Mouse (Mus musculus) forebrain, embryonic 12.5 days (tissue): ENCODE measurements at regions not wholly inside any gene's neighbourhood (a gene's known extent, or its start where the extent isn't known, plus 50 kb on each side); places are given as distances from the start of the nearest gene placed in this dataset.

Experiments used
- ATAC-seq: fragments of 200-750 bp; cut with Nextera tagmentation; 2 replicates; pipeline ENCODE4 v1.8.0; 2017; ENCODE audit warnings: moderate TSS enrichment; ENCODE audit not compliant: low FRiP score
- H3K27ac ChIP-seq: fragments of 300-500 bp; sonication (generic); 2 replicates; pipeline ENCODE4 v1.5.1; 2016; ENCODE audit warnings: mild to moderate bottlenecking
- H3K27me3 ChIP-seq: fragments of 300-500 bp; sonication (generic); 2 replicates; pipeline ENCODE4 v1.6.1; 2016; ENCODE audit warnings: mild to moderate bottlenecking
- H3K36me3 ChIP-seq: fragments of 300-500 bp; sonication (generic); replicated peaks from 2 replicates; pipeline ENCODE4 v1.6.1; 2016; ENCODE audit warnings: mild to moderate bottlenecking
- H3K4me1 ChIP-seq: fragments of 300-500 bp; sonication (generic); 2 replicates; pipeline ENCODE4 v1.6.1; 2016
- H3K4me2 ChIP-seq: fragments of 300-500 bp; sonication (generic); 2 replicates; pipeline ENCODE4 v1.6.1; 2016; ENCODE audit warnings: mild to moderate bottlenecking, moderate library complexity
- H3K4me3 ChIP-seq: fragments of 300-500 bp; sonication (generic); replicated peaks from 2 replicates; pipeline ENCODE4 v1.5.1; 2016; ENCODE audit warnings: mild to moderate bottlenecking
- H3K9ac ChIP-seq: fragments of 300-500 bp; sonication (generic); 2 replicates; pipeline ENCODE4 v1.6.1; 2016; ENCODE audit warnings: mild to moderate bottlenecking
- H3K9me3 ChIP-seq: fragments of 300-500 bp; sonication (generic); 2 replicates; pipeline ENCODE4 v1.6.1; 2016
- WGBS: fragments of 180-500 bp; shearing (Covaris S2); methylation state at CpG from one replicate; pipeline ENCODE4 v1.1.7; 2016; 5-methylcytosine and 5-hydroxymethylcytosine counted together

- WGBS = 74% methylated on average over 9 of the region's 9 CpGs
- H3K27me3 ChIP-seq = no peaks in the 10 kb centered on the region
- H3K36me3 ChIP-seq = no peaks in the 10 kb centered on the region
- H3K4me3 ChIP-seq = no peak overlapping the region
- ATAC-seq = no peak
- H3K4me2 ChIP-seq = no peak overlapping the region
- H3K9ac ChIP-seq = no peak overlapping the region
- 0 out of 2 replicates have a peak, but pooled peaks cover under 1% of the 10 kb centered on the region for H3K4me1 ChIP-seq
- H3K27ac ChIP-seq = no peak overlapping the region
- H3K9me3 ChIP-seq = no peaks in the 10 kb centered on the region
Measured at GRCm38 (mm10) chr12:17084499-17085208, 73.1 kb upstream of the 2410004P03Rik start.

- no peak overlapping the region for H3K9ac ChIP-seq
- WGBS = 93% methylated on average over 15 of the region's 15 CpGs
- no peak overlapping the region for H3K27ac ChIP-seq
- ATAC-seq = no peak
- H3K36me3 ChIP-seq = no peaks in the 10 kb centered on the region
- no peak overlapping the region for H3K4me2 ChIP-seq
- no peaks in the 10 kb centered on the region for H3K27me3 ChIP-seq
- H3K4me3 ChIP-seq = no peak overlapping the region
- peaks cover 9% of the 10 kb centered on the region for H3K4me1 ChIP-seq
- H3K9me3 ChIP-seq = no peaks in the 10 kb centered on the region
Measured at GRCm38 (mm10) chr12:17071691-17072454, 60.3 kb upstream of the 2410004P03Rik start.

GRCm38 (mm10) chr12:17069808-17070207, 58.3 kb upstream of the 2410004P03Rik start:
- ATAC-seq = no peak
- no peak overlapping the region for H3K9ac ChIP-seq
- WGBS = 59% methylated on average over 9 of the region's 9 CpGs
- H3K9me3 ChIP-seq = no peaks in the 10 kb centered on the region
- H3K27me3 ChIP-seq = no peaks in the 10 kb centered on the region; the same call in 1 of the 2 replicates
- no peak overlapping the region for H3K27ac ChIP-seq
- no peak overlapping the region for H3K4me3 ChIP-seq
- no peaks in the 10 kb centered on the region for H3K36me3 ChIP-seq
- H3K4me2 ChIP-seq = no peak overlapping the region
- peaks cover 9% of the 10 kb centered on the region for H3K4me1 ChIP-seq

GRCm38 (mm10) chr12:17069161-17069560, 57.6 kb upstream of the 2410004P03Rik start:
- Histone ChIP-seq H3K4me2 (no peak overlapping the region), H3K36me3 (no peaks in the 10 kb centered on the region), H3K9ac (no peak overlapping the region), H3K4me1 (peaks cover 9% of the 10 kb centered on the region), H3K4me3 (no peak overlapping the region), H3K9me3 (no peaks in the 10 kb centered on the region), H3K27me3 (no peaks in the 10 kb centered on the region; the same call in 1 of the 2 replicates), H3K27ac (no peak overlapping the region)
- 86% methylated on average over 5 of the region's 5 CpGs for WGBS
- ATAC-seq = no peak

- no peak overlapping the region for H3K4me2 ChIP-seq
- H3K9me3 ChIP-seq = no peaks in the 10 kb centered on the region
- no peak for ATAC-seq
- no peak overlapping the region for H3K9ac ChIP-seq
- H3K36me3 ChIP-seq = no peaks in the 10 kb centered on the region
- H3K27ac ChIP-seq = no peak overlapping the region
- H3K4me3 ChIP-seq = no peak overlapping the region
- H3K27me3 ChIP-seq = no peaks in the 10 kb centered on the region; the same call in 1 of the 2 replicates
- peaks cover 16% of the 10 kb centered on the region for H3K4me1 ChIP-seq
- 58% methylated on average over 5 of the region's 5 CpGs for WGBS
Measured at GRCm38 (mm10) chr12:17063920-17064319, 52.4 kb upstream of the 2410004P03Rik start.
